Mouse (Mus musculus): ENCODE results near the gene P2rx4.

Gene P2rx4

DNA sequence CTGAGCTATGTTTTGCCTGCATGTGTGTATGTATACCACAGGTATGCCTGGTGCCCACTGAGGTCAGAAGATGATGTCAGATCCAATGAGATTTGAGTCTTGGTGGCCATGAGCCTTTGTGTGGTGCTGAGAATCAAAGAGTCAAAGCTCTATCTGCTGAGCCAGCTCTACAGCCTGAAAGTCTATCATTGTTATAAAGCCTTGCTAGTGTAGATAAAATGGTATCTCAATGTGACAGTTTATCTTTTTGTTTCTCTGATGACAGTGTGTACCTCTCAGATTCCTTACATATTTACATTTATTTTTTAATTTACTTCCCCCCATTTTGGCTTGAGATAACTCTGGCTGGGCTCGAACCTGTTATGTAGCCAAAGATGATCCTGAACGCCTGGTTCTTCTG is 3.8 kb upstream of the P2rx4 start:
- DNase-seq (ENCODE audit: low spot score): no peak

DNA sequence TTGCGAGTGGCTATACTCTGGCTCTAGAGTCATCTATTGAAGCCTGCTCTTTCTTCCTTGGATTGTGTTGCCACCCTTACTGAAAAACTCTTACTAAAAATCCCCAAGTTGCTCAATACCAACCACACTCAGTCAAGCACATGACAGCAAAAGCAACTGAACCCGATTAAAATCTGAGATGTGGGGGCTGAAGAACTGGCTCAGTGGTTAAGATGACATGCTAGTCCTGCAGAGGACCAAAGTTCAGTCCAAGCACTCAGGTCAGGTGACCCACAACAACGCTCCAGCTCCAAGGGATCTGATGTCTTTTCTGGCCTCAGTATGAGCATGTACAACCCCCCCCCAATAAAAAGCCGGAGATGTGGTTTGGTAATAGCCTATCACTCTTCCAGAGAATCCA is 2.8 kb upstream of the P2rx4 start:
- DNase-seq (ENCODE audit: low spot score): no peak

DNA sequence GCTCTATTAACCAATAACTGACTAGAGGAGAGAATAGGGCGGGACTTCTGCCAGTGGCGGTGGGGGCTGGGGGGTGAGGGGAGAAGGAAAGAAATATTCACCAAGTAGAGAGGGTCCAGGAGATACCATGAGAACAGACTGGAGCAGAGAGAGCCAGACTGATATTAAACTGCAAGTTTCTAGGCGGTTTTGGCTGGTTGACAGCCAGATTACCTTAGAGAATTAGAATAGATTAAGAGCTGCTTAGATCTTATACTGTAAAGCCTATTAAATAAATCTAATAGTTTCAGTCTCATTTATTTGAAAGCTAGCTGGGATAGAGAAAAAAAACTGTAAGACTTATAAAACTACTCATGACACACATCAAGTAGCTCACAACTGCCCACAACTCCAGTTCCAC is 2.2 kb upstream of the P2rx4 start:
- no peak for DNase-seq (ENCODE audit: low spot score)

DNA sequence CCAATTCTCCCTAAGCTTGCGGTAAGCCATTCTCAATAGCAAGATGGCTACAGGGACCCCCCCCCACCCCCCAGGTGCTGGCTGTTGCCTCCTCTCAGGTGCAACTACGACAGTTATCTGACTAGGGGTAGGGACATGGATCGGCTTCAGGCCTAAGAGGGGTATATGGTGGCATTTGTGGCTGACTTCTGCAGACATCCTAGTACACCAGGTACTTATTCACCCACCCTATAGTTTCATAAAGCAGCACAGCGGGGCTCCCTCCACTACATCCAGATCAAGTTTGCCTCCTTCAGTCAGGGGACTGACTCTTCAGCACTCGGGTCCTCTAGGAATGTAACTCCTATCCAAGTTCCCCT is 448 bp upstream of the P2rx4 start:
- no peak for DNase-seq (ENCODE audit: low spot score)

DNA sequence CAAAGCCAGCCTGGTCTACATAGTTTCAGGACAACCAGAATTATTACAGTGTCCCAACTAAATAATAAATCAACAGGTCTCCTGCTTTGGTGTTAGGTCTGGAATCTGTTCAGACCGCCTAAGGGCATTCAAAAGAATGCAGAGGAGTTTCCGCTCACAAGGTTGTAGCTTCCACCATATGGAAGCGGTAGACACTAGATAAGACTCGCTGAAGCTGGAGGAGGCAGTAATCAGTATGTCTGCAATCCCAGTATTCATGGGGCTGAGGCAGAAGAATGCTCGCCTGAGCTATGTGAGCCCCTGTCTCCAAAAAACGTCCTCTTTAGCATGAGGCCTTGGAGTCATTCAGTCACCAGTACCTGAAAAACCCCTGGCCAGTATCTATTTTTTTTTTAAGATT is 1.5 kb downstream of the P2rx4 start:
- DNase-seq (ENCODE audit: low spot score): no peak

DNA sequence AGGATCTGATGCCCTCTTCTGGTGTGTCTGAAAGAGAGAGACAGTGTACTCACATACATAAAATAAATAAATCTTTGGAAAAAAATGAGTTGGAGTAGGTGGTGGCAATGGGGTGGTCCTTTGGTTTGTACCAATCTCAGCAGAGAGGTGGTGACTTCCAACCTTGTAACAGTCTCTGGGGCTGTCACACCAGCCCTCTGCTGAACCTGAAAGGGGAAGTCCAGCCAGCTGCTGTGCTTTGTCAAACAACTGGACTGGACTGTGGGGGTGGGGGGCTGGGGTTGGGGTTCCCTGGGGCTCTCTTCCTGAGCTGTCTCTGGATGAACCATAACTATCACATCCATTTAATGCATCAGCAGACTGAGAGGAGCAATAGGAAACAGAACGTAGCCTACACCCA is 8.4 kb downstream of the P2rx4 start:
- DNase-seq (ENCODE audit: low spot score): no peak

DNA sequence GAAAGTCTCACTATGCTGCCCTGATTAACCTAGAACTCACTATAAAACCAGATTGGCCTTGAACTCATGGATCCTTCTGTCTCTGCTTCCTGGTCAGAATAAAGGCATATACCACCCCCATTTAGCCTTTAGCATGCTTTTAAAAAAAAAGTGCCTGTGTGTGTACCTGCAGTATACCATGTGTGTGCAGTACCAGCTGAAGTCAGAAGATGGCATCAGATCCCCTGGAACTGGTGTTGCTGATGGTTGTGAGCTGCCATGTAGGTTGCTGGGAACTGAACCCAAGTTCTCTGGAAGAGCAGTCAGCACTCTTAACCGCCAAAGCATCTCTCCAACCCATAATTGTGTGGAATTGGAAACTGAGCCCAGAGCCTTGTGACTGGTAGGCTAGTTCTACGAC is 9.4 kb downstream of the P2rx4 start:
- DNase-seq (ENCODE audit: low spot score): no peak

DNA sequence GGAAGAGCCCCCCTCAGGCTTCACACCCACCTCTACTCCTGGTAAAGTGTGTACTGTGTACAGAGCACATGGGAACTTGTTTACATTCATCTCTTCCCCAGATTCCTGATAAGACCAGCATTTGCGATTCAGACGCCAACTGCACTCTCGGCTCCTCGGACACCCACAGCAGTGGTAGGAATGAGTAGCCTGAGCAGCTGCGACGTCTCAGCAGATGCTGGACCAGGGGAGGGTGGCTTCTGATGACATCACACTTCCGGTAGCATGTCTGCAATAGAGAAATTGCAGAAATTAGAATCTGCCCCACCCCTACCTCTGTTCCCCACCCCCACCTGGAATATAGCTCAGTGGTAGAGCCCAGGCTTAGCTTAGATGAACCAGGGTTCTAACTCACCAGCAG is 11.1 kb downstream of the P2rx4 start:
- DNase-seq (ENCODE audit: low spot score): no peak

DNA sequence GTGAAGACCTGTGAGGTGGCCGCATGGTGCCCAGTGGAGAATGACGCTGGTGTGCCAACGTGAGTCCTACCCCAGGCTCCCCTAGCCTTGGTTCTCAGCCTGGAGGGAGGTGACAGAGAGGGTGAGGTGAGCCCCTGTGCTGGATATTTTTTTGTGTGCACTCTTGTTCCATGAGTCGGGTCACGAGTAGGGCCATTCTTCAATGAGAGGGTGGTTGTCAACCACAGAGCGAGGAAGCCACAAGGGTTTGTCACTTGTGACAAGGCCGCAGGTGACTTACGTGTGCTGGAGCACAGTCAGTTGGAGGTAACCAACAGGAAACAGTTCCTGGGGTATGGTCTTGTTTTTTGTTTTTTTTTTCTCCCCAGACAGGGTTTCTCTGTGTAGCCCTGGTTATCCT is 11.8 kb downstream of the P2rx4 start:
- DNase-seq (ENCODE audit: low spot score): no peak

DNA sequence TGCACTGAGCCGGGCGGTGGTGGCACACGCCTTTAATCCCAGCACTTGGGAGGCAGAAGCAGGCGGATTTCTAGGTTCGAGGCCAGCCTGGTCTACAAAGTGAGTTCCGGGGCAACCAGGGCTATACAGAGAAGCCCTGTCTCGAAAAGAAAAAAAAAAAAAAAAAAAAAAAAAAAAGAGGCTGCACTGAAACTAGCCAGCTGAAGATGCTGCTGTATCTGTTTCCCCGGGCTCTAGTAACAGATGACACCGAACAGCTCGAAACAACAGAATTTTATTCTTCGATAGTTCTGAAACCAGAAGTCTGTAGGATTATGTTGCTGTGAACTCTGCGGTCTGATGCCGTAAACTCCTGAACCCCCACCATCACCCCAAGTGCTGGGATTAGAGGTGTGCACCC is 18.1 kb downstream of the P2rx4 start:
- DNase-seq (ENCODE audit: low spot score): no peak

DNA sequence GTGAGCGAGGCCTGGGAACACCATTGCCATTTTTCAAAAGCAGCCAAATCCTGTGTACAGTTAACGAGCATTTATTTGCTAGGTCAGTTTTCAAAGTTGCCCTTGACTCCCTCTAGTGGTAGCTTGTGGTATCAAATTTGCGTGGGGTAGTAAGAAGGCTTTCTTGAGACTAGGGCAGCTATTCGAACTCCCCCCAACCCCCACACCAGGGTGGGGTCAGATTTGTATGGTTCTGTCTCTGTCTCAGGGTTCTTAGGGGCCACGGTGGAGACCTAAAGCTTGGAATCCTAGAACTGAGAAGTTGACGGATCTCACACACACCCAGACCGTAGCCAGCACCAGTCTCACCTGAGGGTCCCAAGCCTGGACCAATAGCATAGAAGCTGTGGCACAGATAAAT is 18.7 kb downstream of the P2rx4 start:
- DNase-seq (ENCODE audit: low spot score): peak; percentile 94

DNA sequence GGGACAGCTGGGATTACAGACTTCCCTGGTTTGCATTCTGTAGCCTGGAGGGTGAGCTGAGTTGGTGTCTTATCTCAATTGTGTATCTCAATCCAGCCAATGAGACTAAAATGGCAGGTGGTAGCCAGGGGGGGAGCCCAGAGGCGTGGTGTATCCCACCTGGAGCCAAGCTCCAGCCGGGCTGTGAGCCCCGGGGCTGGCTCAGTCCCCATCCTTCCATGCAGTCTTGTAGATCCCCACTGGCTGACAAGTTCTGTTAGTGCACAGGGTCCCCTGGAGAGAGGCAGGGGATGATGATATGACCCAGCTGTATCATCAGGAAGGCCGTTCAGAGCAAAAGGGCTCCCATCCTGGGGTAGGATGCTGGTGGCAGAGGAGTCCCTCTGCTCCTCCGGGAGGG is 19.3 kb downstream of the P2rx4 start:
- DNase-seq (ENCODE audit: low spot score): no peak

DNA sequence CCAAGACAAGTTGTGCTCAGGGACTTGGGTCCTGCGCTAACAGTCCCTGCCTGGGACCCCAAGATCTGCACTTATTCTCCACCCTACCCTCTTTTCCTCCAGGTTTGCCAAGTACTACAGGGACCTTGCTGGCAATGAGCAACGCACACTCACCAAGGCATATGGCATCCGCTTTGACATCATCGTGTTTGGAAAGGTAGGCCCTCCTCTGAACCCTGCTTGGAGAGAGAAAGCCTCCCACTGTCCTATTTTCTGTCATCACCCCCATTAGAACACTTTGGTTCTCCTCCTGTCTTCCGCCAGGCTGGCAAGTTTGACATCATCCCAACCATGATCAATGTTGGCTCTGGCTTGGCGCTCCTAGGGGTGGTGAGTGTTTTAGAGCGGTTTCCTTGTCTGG is 19.8 kb downstream of the P2rx4 start:
- DNase-seq (ENCODE audit: low spot score): no peak

DNA sequence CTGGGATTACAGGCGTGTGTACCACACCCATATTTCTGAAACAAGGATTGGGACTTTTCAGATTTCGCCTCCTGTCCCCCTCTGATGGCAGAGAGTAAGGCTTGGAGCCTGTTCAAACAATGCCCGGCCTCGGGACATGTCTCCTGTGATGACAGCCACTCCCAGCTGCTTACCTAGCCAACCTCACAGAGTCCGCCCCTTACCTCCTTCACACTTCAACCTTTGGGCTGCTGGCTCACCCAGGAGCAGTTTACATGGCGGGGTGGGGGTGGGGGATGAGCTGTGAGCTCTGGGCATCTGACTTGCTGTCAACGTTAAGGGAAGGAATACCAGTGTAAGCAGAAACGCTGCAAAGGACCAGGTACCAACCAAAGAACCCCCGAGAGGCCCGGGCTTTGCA is 23.4 kb downstream of the P2rx4 start:
- DNase-seq (ENCODE audit: low spot score): no peak

DNA sequence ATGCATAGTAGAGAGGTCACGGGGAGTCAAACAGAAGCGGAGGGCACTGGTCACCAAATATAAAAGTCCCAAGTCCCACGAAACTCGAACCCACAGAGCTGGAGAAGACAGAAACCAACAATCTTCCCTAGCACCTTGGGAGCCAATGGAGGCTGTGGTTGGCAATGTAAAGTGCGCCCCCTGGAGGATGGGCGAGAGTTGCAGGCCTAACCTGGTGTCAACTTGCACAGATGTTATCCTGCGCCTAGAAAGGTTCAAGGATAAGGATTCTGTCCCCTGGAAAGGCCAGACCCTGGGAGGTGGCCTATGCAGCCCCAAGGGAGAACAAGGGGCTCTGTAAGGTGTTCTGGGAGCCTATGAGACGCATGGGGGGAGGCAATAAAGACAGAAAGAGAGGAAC is 24.0 kb downstream of the P2rx4 start:
- DNase-seq (ENCODE audit: low spot score): peak; percentile 63

DNA sequence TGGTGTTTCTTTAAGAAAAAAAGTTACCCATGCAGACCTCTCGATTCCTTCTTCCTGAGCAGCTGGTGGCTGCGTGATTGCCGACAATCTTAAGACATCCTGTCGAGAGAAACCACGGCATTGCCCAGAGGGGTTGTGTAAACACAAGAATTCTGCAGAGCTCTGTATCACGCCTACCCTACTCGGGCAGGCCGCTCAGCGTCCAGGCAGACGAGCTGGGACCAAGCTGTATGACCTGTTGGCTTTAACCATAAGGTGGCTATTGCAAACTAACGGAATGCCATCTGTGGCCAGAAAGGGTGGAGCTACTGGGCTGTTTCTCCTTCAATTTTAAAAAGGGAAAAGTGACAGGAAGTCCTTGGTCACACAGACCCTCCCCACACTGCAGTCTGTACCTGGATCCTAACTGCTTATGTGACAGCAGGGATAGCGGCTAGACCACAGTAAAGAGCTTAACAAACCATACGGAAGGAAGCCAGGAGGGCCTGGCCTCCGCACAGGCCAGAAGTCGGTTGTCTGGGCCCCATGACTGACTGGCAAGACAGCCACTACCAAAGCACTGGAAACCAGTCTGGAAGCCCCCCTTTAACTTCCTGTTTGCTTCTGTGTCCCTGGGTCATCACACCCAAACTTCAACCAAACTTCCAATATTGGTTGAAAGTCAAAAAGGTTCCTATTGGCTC is 24.8 kb downstream of the P2rx4 start:
- no peak for DNase-seq (ENCODE audit: low spot score)

DNA sequence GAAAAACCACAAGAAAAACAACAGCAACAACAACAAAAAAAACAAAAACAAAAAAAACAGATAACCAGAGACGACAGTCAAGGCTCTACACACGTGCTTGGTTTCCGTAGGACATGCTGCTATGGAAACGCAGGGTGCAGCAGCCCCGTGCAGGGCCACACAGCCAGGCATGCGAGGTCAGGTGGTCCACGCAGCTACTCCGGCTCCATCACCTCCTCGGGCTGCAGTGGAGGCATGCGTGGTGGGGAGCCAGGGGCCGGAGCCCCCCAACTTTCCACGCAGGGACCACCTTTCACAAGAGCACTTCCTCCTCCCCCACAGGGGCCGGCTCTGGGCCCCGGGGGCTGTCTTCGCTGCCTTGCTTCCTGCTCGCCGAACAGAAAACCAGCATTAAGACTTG is 26.5 kb downstream of the P2rx4 start:
- no peak for DNase-seq (ENCODE audit: low spot score)

DNA sequence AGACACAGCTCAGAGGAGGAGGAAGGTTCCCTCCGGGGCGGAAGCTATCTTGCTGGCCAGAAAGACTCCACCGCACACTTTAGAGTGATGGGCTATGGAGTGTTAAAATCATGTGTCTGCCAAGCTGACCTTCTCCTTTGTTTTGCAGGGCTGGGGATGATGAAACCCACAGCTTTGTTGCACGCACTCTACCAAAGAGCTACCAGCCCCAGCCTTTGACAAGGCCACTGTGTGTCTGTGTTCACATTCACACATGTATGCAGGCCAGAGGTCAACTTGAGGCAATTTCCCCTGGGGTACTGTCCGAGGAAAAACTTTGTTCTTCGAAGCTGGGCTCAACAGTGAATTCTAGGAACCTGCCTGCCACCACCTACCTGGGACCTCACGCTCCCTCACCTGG is 28.5 kb downstream of the P2rx4 start:
- DNase-seq (ENCODE audit: low spot score): no peak

DNA sequence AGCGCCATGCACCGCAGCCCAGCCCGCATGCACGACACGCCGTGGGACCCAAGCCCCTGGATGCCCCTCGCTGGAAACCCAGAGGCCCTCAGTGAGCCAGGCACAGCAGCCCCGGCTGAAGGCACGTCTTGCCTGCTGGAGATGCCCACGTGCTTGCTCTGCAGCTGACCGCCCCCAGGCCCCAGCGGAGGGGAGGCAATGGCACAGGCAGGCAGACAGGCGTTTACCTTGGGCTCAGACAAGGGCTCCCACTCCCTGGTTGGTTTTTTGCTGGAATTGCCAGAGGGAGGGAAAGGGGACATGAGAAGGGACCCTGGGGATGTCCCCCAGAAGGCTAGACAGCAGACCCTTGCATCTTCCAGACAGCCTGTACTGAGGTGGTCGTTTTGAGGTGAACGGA is 29.4 kb downstream of the P2rx4 start:
- no peak for DNase-seq (ENCODE audit: low spot score)

DNA sequence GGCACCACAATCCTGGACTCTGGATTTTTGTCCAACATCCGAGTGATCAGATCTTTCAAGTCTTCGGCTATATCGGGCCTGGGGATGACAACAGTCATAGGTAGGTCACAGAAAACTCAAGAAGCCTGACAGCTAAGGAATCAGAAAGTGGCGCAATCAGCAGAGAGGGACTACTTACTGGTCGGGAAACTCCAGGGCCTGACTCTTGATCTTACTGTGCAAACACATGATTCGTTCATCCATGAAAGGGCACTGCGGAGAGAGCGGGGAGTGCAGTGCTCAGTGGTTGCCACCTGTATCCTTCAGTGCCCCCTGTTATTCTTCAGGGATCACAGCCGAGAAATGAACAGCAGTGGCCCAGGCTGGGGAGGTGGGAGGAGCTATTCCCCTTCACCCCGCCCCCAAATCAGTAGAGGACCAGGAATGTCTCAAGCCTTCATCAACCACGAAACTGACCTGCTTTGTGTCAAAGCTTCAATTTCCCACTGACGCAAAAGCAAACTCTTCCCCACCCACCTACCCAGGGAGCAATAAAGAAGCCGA is 36.6 kb downstream of the P2rx4 start:
- DNase-seq (ENCODE audit: low spot score): no peak

DNA sequence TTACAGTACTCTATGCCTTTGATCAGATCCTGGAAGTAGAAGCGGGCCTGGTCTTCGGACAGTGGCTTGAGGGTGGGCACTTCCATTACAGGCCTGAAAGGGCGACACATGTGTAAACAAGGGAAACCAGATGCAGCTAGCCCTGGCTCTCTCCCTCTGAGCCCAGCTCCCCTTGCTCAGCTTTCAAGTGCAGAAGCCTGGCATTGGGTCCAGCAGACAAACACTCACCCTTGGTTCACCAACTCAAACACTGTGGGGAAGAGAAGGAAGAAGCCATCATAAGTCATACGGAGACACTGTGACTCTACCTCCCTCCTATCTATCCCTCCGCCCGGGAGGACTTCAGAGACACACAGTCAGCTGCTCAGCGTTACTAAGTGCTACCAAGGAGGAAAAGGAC is 40.6 kb downstream of the P2rx4 start:
- DNase-seq (ENCODE audit: low spot score): no peak

DNA sequence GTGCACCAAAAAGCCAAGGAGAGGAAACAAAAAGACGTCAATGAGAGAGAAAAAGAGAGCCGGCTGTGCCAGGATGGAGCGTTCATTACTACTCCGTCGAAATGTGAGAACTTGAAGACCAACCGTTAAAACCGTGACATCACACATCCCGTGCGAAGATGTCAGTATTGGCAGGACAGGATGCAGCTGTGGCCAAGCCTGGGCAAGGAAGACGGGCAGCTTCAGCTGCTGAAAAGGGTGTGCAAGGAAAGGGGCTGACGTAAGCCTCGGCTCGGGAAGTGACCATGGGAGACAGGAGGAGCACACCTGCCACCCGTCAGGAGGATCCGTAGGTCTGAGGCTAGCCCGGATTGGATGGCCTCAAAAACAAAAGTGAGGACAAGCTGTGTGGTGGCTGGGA is 47.1 kb downstream of the P2rx4 start:
- no peak for DNase-seq (ENCODE audit: low spot score)

DNA sequence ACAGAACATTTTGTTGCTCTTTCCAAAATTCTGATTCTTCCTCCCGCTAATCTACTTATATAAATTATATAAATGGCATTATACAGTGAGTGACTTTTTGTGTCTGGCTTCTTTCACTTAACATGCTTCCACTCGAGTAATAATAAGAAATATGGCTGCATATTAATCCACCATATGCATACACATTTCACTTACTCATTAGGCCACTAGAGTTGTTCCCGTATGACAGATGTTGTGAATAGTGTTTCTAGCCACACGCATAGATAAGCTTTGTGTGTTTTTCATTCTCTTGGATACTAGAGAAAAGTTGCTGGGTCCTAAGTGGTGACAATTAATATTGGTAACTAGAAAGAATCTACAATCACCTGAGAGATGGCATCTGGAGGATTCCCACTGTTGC is 48.3 kb downstream of the P2rx4 start:
- no peak for DNase-seq (ENCODE audit: low spot score)

DNA sequence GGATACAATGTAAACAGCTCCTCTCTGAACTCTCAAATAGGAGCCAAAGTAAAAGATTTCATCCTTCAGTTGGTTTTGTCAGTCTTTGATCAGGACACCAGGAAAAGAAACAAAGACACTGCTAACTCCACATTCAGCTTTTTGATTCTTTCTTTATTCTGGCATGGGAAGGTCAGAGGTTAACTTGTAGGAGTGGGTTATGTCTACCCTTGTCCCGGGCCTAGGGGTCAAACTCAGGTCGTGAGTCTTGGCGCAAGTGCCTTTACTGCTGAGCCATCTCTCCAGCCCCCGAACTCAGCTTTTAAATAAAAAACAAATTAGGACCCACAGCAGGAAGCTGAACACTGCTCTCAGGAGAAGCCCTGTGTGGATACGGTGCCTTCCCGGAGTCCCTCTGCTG is 48.8 kb downstream of the P2rx4 start:
- no peak for DNase-seq (ENCODE audit: low spot score)

DNA sequence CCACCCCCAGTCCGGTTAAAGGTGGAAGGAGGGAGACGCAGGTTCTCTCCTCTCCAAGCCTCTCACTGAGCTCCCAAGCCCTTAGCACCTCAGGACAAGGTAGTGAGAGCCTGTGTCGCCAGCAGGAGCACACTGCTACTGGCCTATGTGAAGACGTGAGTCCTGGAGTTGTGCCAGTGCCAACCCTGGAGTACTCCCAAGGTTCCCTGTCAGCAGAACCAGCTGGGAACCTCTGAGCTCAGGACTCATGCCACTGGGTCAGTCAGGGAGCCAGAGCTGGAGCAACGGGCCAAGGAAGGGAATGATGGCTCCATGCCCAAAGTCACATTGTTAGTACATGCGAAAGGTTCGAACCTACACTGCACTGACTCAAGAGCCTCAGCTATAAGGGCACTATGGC is 49.3 kb downstream of the P2rx4 start:
- DNase-seq (ENCODE audit: low spot score): no peak
